Mouse (Mus musculus): ENCODE data around the gene Rgs14. TPM values are rescaled to one million over a fixed set of nuclear protein-coding genes. Genes with fewer than 3 reads are reported as not detected.

Gene Rgs14
- 53.6 and 62.3 TPM in 2 replicates for polyA plus RNA-seq (2015; fragmentation: Nextera tagmentation; extraction: Ambion mirVana)

DNA sequence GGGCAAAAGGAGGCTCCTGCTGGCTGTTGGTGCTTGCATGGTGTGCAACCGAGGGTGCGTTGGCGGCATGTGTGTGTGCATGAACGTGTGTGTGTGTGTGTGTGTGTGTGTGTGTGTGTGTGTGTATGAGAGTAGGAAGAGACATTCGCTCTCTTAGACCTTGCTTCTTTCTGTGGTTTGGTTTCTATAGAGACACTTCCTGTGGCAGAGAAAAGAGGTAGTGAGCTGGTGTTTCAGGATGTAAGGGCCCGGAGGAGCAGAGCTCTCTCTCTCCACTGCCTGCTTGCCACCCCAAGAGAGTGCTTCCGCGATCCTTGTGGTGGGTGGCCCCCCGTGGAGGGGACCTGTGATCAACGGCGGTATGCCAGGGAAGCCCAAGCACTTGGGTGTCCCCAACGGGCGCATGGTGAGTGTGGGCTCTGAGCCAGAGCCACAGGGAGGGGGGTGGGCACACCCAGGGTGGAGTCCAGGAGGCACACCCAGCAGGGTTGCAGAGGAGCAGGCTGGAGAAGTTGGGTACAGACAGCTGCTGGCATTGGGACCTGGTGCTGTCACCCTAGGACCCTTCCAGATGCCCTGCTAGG, at the start of gene Rgs14:
TSS of gene Rgs14 (plus strand) at position 202 of the 584 bp plus-strand sequence.
- DNase-seq (ENCODE audit: low spot score): peak; percentile 91

DNA sequence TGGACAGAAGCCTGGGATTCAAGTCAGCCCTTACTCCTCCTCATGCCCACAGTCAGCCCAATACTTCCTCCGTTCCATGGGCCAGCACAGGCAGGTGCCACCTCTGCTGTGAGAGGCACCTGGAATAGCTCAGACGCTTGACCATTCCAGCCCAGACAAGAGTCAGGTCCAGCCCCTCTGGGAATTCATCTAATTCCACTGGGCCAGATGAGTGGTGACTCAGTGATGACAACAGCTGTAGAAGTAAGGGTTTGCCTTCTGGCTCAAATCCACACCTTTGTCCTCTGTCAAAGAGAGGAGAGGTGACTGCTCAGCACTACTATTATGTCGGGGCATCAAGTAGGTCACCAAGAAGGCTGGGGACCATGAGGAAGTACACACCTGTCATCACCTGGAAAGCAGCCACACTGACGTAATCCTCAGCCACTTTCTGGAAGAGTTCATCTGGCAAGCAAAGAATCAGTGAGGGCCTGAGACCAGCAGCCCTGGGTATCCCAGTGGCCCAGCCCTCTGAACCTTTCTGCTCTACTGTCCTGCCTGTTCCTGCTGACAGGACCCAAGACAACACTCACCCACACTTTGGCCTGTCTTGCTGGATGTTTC, 49.5 kb upstream of the Rgs14 start, which contains the start of gene Prelid1:
TSS of gene Prelid1 (plus strand) at position 570 of the 603 bp plus-strand sequence.
- no peak for DNase-seq (ENCODE audit: low spot score)

DNA sequence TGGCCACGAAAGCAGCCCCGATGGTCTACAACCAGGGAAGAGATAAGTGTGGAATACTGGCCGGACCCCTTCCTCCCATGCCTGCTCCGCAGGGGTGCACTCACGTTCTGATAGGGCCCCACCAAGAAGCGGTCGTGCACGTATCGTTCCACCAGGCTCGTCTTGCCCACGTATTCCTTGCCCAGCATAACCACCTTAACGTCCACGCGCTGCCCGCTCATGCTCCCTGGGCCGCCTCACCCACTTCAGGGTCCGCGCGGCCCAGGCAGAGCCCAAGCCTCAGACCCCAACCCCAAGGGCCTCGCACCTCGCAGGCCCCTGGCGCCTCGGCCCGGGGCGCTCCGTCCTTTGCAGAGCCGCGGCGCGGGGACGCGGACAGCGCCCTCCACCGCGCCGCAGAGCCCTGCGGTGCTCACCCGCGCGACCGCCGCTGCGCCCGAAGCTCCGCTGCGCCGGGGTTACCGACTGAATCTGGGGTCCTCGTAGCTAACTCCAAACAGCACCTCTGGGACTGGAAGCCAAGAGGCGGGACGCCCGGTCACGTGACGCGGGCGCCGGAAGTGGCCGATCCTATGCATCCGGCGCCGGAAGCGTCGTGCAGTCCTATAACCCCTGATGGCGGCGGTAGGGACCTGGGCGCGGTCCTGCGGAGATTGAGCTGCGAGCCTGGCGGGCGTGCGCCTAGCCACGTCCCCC, 48.0 kb upstream of the Rgs14 start, which contains the start of gene Rab24:
TSS of gene Rab24 (minus strand) at position 513 of the 696 bp plus-strand sequence.
- peak; percentile 94 for DNase-seq (ENCODE audit: low spot score)

DNA sequence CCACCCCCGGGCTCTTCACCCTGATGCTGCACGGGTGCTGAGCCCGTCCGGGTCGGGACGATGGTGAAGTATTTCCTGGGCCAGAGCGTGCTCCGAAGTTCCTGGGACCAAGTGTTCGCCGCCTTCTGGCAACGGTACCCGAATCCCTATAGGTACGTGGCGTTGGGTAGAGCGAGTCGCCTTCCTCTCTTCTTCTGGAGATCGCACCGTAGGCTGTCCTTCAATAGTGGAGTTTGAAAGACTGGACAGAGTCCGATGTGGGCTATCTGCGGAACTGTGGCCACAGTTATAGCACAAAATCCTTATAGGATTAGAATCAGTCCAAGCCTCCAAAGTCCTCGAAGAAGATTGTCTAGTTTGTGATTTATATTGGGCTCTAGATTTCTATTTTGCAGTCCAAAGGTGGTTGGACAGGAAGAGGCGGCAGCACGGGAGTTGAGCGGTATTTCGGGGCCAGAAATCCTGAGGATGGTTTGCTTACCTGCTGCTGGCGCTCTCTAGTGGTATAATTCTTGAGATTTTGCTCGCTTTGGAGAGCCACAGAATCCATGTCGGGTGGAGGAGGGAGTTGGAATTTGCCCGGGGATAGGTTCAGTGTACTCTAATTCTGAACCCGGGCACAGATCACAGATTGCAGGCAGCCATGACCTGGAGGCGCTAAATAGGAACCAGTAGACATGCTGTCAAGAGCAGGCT, 47.3 kb upstream of the Rgs14 start:
- DNase-seq (ENCODE audit: low spot score): peak; percentile 56

DNA sequence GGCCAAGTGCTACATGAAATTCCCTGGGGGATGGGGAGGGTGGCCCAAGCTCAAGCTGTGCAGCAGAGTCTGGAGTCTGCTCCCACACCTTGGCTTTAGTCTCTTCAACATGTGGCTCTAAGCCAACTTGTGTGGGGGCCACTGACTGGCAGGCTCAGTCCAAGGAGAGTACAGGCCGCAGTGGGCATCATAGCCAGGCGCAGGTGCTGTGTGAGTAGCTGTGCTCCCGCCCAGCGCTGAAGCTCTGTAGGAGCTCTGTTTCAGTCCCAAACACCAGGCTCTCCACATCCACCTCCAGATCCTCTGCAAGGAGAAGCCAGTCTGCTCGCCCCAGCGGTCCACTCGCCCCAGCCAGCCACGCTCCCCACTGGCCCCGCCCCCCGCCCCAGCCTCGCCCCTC, 43.9 kb upstream of the Rgs14 start:
- DNase-seq (ENCODE audit: low spot score): no peak

DNA sequence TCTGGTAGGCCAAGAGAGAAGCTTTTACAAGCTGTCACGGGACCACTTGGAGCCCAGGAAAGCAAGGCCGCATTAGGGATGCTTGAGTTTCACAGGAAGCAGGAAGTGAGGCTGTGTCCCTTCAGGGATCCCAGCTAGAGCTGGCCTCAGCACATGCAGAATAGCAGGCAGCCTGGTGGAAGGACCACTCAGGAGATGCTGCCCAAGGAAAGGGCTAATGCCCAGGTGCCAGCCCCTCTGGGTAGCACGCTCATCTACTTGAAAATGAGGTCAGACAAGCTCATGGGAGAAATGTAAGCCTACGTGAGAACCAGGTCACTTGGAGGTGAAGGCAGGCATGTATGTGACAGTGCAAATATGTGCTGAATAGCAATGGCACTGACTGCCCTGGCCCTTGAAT, 42.4 kb upstream of the Rgs14 start:
- no peak for DNase-seq (ENCODE audit: low spot score)

DNA sequence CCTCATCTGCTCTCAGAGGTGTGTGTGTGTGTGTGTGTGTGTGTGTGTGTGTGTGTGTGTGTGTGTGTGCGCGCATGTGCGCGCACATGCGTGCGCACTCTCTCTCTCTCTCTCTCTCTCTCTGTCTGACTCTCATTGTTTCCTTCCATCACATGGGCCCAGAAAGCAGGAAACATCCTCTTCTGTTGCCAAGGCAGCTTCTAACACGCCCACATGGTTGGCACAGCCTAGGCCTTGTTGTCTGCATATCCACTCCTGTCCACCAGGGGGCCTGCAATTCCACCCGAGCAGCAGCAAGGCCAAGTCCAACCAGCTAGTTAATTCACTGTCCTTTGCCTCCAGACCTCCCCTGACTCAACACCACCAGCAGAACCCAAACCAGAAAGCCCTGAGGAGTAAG, 41.9 kb upstream of the Rgs14 start:
- DNase-seq (ENCODE audit: low spot score): peak; percentile 90

DNA sequence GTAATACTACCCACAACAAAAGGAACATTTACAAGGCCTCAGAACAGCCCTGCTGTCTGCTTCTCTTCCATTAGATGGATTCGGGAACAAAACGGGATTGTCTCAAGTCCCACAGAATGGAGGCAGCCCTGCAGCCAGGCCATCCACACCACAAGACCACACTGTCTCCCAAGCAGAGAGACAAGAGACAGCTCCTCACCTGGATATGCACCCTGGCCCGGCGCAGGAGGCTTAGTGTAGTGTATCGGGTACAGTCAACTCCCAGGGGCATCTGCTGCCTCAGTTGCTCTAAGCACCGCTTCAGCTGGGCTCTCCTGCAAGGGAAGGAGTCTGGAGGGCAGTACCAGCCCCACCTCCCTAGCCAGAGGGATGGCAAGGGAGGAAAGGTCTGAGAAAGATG, 41.4 kb upstream of the Rgs14 start:
- no peak for DNase-seq (ENCODE audit: low spot score)

DNA sequence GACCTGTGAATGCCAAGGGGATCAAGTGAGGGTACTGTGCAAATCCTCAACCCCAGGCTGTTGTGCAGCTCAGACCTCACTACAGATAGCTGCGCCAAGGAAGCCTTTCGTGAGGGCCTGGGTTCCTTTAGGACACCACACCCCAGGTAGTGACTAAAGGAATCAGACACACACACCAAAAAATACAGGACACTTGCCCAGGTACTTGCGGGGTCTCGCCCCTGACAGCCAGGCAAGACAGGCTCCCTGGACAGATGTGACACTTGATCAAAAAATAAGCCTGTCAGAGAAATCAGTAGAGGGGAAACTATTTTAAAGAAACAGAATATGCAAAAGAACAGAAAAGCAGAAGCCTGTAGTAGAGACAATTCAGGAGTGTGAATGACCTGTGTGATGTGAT, 40.9 kb upstream of the Rgs14 start:
- DNase-seq (ENCODE audit: low spot score): no peak

DNA sequence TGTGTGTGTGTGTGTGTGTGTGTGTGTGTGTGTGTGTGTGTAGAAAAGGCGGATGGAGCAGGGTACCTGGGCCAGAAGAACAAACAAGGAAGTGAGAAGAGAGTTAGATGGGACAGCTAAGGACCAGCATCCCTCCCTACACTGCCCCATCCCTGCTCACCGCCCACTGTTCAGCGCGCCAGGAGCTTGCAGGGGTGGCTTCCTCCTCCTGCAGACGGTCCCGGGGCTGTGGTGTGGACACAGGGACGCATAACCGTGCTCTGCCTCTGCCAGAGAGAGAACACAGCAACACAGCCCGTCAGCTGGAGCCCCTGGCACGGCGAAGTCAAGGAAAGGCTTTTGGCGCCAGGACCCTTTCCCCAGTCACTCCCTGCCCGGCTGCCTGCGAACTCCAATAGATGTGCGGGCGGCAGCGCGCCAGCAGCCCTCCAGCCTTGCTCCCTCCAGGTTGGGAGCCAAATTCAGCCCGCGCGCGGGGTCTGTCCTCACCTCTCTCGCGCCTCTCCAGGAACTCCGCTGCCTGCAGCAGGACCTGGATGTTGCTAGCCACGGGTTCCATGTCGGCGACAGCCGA, 40.3 kb upstream of the Rgs14 start:
- no peak for DNase-seq (ENCODE audit: low spot score)

DNA sequence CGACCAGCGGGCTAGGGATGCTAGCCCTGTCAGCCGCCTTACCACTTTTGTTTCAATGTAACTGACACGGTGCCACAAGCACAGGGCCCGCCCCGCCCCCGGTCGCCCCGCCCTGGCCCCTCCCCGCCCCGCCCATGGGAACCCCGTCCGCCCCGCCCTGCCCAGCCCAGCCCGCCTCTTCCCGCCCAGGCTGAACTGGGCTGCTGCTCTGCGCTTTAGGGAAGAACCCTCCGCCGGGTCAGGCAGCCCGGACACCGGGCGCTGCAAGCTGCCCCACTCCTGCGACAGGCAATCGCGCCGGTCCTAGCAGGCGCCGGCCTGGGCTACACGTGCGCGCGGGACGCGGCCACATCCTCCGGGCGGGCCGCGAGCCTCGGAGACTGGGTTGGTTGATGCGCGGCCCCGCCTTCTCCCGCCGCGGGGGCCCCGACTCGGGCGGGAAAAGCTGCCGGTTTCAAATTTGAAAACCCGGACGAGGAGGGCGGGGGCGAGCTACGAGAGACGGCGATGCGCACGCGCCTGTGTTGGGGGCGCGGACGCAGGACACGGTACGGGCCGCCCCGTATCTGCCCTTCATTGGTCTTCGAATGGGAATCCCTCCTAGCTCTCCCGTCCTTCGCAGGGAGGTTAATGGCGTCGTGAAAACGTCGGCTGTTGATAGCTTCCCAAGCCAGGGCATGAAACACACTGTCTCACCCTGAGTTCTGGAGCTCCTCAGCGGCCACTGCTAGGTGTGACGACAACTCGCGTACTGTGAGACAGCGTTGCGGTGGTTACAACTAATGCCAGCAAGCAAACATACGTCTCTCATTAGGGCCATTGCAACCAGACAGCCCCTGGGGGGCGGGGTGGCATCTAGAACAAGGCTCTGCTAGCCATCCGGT, 39.6 kb upstream of the Rgs14 start, which contains the start of gene Mxd3:
TSS of gene Mxd3 (minus strand) at position 141 of the 884 bp plus-strand sequence.
- DNase-seq (ENCODE audit: low spot score): peak; percentile 92

DNA sequence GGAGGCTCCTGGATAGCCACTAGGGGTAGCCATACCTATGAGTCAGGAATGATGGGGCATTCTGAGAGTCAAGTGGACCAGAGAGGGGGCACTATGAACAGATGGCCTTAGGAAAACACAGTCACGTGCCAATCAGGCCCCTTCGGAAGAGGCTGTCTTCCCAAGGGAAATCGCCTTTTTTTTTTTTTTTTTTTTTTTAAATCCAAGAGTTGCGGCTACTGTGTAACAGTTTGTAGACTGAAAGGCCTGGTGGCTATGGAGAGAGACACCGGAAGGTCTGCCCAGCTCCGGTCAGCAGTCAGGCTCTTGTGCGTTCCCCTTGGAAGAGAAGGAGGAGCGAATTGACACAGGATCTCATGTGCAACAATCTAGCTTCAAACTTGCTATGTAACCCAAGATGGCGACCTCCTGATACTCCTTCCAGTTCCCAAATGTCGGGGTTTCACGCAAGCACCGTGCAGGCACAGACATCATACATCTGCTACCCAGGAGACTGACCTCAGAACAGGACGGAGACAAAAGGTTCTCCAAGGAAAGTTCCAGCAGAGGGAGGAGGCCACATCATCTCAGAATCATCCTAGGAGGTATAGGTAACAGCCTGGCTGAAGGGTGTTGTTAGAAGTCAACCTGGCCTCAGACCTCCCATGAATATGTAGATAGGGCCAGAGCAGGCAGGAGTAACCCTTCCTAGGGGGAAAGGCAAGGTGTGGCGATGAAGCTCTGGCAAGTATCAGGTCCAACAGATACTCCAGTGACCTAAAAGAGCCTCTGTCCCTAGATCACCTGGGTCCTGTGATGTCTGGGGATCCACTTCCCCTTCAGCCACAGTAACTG, 38.7 kb upstream of the Rgs14 start:
- no peak for DNase-seq (ENCODE audit: low spot score)

DNA sequence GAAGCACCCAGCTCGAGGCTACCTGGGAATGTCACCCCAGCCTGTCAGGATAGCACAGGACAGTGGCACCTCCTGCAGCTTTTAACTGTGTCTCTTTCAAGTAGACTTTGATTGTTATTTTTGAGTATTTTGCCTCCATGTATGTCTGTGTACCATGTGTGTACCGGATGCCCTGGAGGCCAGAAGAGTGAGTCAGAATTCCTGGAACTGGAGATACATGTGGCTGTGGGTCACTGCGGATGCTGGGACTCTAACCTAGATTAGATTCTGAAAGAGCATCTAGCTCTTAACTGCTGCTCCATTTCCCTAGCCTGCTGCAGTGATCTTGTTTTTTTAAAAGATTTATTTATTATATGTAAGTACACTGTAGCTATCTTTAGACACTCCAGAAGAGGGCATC, 37.2 kb upstream of the Rgs14 start:
- no peak for DNase-seq (ENCODE audit: low spot score)

DNA sequence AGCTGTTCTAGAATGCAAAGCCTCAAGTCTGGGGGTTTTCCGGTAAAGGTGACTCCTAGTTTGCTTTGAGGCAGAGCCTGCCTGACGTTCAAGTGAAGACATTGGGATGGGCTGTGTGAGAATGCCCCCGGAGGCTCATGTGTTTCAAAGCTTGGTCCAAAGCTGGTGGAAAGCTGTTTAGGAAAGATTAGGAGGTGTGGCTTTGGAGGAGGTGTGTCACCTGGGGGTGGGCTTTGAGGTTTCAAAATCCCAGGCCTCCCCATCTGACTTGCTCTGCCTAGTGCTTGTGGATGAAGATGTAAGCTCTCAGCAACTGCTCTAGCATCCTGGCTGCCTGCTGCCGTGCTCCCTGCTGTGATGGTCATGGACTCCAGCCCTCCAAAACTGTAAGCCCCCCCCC, 33.8 kb upstream of the Rgs14 start:
- no peak for DNase-seq (ENCODE audit: low spot score)

DNA sequence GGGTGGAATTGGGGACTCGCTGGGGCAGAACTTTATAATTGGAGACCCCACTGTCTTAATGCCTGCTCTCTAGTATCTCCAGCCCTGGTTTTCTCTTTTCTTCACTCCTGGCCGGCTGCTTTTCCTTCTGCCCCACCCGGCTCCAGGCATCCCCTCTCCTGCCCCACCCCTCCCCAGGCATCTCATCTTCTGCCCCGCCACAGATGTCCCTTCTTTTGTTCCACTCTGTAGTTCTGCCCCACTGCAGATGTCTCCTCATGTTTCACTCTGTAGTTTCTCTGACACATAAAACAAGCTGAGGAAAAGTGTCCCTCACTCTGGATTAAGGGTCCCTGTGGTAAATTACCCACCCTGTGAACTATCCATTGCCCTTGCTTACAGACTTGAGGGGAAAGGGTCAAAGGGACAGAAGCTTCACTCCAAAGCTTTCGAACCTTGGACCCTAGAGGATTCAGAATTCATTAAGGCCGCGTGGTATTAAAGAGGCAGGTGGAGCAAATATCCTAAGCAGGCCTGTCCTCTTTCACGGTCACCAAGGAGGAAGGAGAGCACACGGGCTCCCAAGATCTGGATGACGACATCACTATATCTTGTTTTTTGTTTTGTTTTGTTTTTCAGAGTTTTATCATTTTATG, 32.1 kb upstream of the Rgs14 start:
- DNase-seq (ENCODE audit: low spot score): no peak

DNA sequence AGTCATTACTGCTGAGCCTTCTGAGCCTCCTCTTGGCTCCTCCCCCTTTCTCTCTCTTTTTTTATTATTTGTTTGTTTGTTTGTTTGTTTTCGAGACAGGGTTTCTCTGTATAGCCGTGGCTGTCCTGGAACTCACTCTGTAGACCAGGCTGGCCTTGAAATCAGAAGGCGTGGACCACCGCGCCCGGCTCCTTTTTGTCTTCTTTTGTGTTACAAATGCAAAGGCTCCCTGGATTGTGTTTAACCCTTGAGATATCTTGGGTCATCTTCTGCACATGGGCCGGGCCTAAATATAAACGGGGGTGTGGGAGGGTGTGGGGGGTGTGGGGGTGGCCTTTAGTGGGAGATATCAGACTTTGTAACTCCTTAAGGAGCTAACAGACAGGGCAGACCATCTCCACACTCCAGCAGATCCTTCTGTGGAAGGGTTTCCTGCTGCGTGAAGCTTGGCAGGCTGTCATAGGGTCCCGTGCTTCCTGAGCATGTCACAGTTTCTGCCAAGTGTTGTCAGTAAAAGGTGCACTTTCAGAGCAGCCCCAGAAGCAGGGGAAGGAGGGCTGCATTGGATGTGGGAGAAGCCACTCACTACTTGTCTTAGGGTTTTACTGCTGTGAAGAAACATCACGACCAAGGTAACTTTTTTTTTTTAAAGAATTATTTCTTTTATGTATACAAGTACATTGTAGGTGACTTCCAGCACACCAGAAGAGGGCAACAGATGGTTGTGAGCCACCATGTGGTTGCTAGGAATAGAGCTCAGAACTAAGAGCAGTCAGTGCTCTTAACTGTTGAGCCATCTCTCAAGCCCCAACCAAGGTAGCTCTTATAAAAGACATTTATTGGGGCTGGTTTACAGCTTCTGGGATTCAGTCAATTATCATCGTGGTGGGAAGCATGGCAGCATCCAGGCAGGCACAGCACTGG, 31.1 kb upstream of the Rgs14 start:
- DNase-seq (ENCODE audit: low spot score): no peak

DNA sequence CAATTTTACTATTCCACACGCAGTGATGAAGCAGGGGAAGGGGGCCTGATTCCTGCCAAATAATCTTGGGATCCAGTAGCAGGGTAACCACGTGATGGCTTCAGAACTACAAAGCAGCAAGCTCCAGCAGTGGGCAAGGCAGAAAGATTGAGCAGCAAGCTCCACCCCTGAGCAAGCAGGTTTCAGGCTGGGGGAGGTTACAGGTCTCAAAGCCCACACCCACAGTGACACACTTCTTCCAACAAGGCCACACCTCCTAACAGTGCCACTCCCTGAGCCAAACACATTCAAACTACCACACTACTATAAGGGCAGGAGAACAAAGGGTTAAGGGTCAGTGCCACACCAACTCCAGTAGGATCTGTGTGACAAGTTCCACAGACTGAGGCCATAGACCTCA, 30.3 kb upstream of the Rgs14 start:
- no peak for DNase-seq (ENCODE audit: low spot score)

DNA sequence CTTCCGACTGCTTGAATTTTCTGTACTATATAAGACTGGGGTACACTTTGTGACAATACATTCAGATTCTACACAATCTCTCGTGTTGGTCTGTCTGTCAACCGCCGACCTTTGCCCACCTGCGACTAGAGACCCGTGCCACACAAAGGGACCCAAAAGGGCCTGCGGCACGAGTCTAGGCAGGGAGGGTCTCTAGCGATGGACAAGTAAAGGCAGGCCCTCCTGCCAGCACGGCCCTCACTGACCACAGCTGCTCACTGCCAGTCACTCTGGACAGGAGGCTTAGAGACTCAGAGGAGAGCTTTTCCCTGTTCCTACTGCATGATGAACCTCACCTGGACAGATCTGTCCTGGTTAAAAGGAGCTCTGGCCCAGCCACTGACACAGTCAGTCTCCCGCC, 27.1 kb upstream of the Rgs14 start:
- DNase-seq (ENCODE audit: low spot score): no peak
